Mouse (Mus musculus): ENCODE data around the gene Kctd11. TPM values are rescaled to one million over a fixed set of nuclear protein-coding genes. Genes with fewer than 3 reads are reported as not detected.

Gene Kctd11
- total RNA-seq, 1 experiment = 5.4 TPM

- DNase-seq (ENCODE audit: low read depth, low spot score) = no peak
- H3K9me3 ChIP-seq (ENCODE audit: control insufficient read depth, insufficient read depth, low read depth, low read length) = no peaks in the 10 kb centered on the region
- TF ChIP-seq MAFK (IDR thresholded peaks at IDR 0.05; ENCODE audit: insufficient read depth, low read depth, low read length) (no peak), ZNF384 (IDR thresholded peaks at IDR 0.05; ENCODE audit: low read depth, low read length) (no peak), HCFC1 (IDR thresholded peaks at IDR 0.05; ENCODE audit: borderline replicate concordance, insufficient read depth, low read length) (no peak), ZC3H11A (IDR thresholded peaks at IDR 0.05; ENCODE audit: borderline replicate concordance, low read depth, low read length) (no peak), CHD2 (IDR thresholded peaks at IDR 0.05; ENCODE audit: low read depth, low read length) (no peak)
- in situ Hi-C loops (cut with MboI; ENCODE audit: low sequenced_read_pairs in 2 of 2, unreplicated experiment in 2 of 2) = no loop called here
- peak overlapping the region; percentile 84 for H3K9ac ChIP-seq (ENCODE audit: insufficient read depth, low read depth, low read length, poor library complexity, severe bottlenecking)
- H3K4me3 ChIP-seq (ENCODE audit: insufficient read depth in 1 of 2, low read depth in 1 of 2, low read length in 2 of 2, poor library complexity in 1 of 2, severe bottlenecking in 1 of 2) = peak overlapping the region; percentile 97 to 99
- H3K27ac ChIP-seq (ENCODE audit: insufficient read depth, low read depth, low read length, poor library complexity, severe bottlenecking) = peak overlapping the region; percentile 10; the same call in 1 of the 2 replicates
- H3K36me3 ChIP-seq (ENCODE audit: control insufficient read depth, insufficient read depth, low read length, poor library complexity, severe bottlenecking) = peaks cover 29% of the 10 kb centered on the region
- H3K4me1 ChIP-seq (ENCODE audit: control insufficient read depth in 2 of 2, insufficient read depth in 2 of 2, low read length in 2 of 2, poor library complexity in 1 of 2) = peaks cover 3 to 21% of the 10 kb centered on the region in 2 experiments; a peak in 2 of 4 replicates
These were observed 20.8 kb upstream of the Kctd11 start for GRCm38 (mm10) chr11:69901993-69902392.

- Histone ChIP-seq H3K4me3 (ENCODE audit: insufficient read depth in 1 of 2, low read depth in 1 of 2, low read length in 2 of 2, poor library complexity in 1 of 2, severe bottlenecking in 1 of 2) (peak overlapping the region; percentile 97 to 99), H3K36me3 (ENCODE audit: control insufficient read depth, insufficient read depth, low read length, poor library complexity, severe bottlenecking) (peaks cover 26% of the 10 kb centered on the region), H3K9me3 (ENCODE audit: control insufficient read depth, insufficient read depth, low read depth, low read length) (no peaks in the 10 kb centered on the region), H3K9ac (ENCODE audit: insufficient read depth, low read depth, low read length, poor library complexity, severe bottlenecking) (peak overlapping the region; percentile 84), H3K4me1 (ENCODE audit: control insufficient read depth in 2 of 2, insufficient read depth in 2 of 2, low read length in 2 of 2, poor library complexity in 1 of 2) (peaks cover 3 to 21% of the 10 kb centered on the region in 2 experiments; a peak in 2 of 4 replicates), H3K27ac (ENCODE audit: insufficient read depth, low read depth, low read length, poor library complexity, severe bottlenecking) (peak overlapping the region; percentile 94)
- peak; percentile 55; the same call in 1 of the 2 replicates for TF ChIP-seq HCFC1 (IDR thresholded peaks at IDR 0.05; ENCODE audit: borderline replicate concordance, insufficient read depth, low read length)
- no peak for TF ChIP-seq MAFK (IDR thresholded peaks at IDR 0.05; ENCODE audit: insufficient read depth, low read depth, low read length)
- in situ Hi-C loops (cut with MboI; ENCODE audit: low sequenced_read_pairs in 2 of 2, unreplicated experiment in 2 of 2) = no loop called here
- DNase-seq (ENCODE audit: low read depth, low spot score) = peak; percentile 95
These were observed 20.2 kb upstream of the Kctd11 start for GRCm38 (mm10) chr11:69901406-69901846.

GRCm38 (mm10) chr11:69900471-69901405, 19.5 kb upstream of the Kctd11 start, which contains the start of the genes 2810408A11Rik and Neurl4:
2810408A11Rik (minus strand) TSS chr11:69900987.
Neurl4 (plus strand) TSS chr11:69901072.
- Histone ChIP-seq H3K4me3 (ENCODE audit: insufficient read depth in 1 of 2, low read depth in 1 of 2, low read length in 2 of 2, poor library complexity in 1 of 2, severe bottlenecking in 1 of 2) (peak within 1 kb of the TSS; percentile 97 to 99), H3K4me1 (ENCODE audit: control insufficient read depth in 2 of 2, insufficient read depth in 2 of 2, low read length in 2 of 2, poor library complexity in 1 of 2) (peaks cover 4 to 23% of the 10 kb centered on the region in 2 experiments; a peak in 3 of 4 replicates), H3K27ac (ENCODE audit: insufficient read depth, low read depth, low read length, poor library complexity, severe bottlenecking) (peak within 1 kb of the TSS; percentile 94), H3K9ac (ENCODE audit: insufficient read depth, low read depth, low read length, poor library complexity, severe bottlenecking) (peak within 1 kb of the TSS; percentile 84), H3K9me3 (ENCODE audit: control insufficient read depth, insufficient read depth, low read depth, low read length) (no peaks in the 10 kb centered on the region), H3K36me3 (ENCODE audit: control insufficient read depth, insufficient read depth, low read length, poor library complexity, severe bottlenecking) (peaks cover 19% of the 10 kb centered on the region)
- DNase-seq (ENCODE audit: low read depth, low spot score) = peak; percentile 97
- in situ Hi-C loops (cut with MboI; ENCODE audit: low sequenced_read_pairs in 2 of 2, unreplicated experiment in 2 of 2) = no loop called here
- TF ChIP-seq MAFK (IDR thresholded peaks at IDR 0.05; ENCODE audit: insufficient read depth, low read depth, low read length) (no peak), CHD2 (IDR thresholded peaks at IDR 0.05; ENCODE audit: low read depth, low read length) (peak; percentile 70; the same call in 1 of the 2 replicates)

- no peak overlapping the region for H3K9ac ChIP-seq (ENCODE audit: insufficient read depth, low read depth, low read length, poor library complexity, severe bottlenecking)
- peak overlapping the region in 1 of 2 experiments; percentile 99; a peak in 2 of 4 replicates for H3K4me3 ChIP-seq (ENCODE audit: insufficient read depth in 1 of 2, low read depth in 1 of 2, low read length in 2 of 2, poor library complexity in 1 of 2, severe bottlenecking in 1 of 2)
- TF ChIP-seq MAFK (IDR thresholded peaks at IDR 0.05; ENCODE audit: insufficient read depth, low read depth, low read length) = no peak
- TF ChIP-seq ZNF384 (IDR thresholded peaks at IDR 0.05; ENCODE audit: low read depth, low read length) = no peak
- TF ChIP-seq CHD2 (IDR thresholded peaks at IDR 0.05; ENCODE audit: low read depth, low read length) = no peak
- TF ChIP-seq HCFC1 (IDR thresholded peaks at IDR 0.05; ENCODE audit: borderline replicate concordance, insufficient read depth, low read length) = no peak
- TF ChIP-seq ZC3H11A (IDR thresholded peaks at IDR 0.05; ENCODE audit: borderline replicate concordance, low read depth, low read length) = no peak
- in situ Hi-C loops (cut with MboI; ENCODE audit: low sequenced_read_pairs in 2 of 2, unreplicated experiment in 2 of 2) = no loop called here
- no peak for DNase-seq (ENCODE audit: low read depth, low spot score)
- peaks cover 13% of the 10 kb centered on the region for H3K36me3 ChIP-seq (ENCODE audit: control insufficient read depth, insufficient read depth, low read length, poor library complexity, severe bottlenecking)
- H3K27ac ChIP-seq (ENCODE audit: insufficient read depth, low read depth, low read length, poor library complexity, severe bottlenecking) = no peak overlapping the region
- H3K4me1 ChIP-seq (ENCODE audit: control insufficient read depth in 2 of 2, insufficient read depth in 2 of 2, low read length in 2 of 2, poor library complexity in 1 of 2) = peaks cover 7 to 29% of the 10 kb centered on the region in 2 experiments; a peak in 3 of 4 replicates
- H3K9me3 ChIP-seq (ENCODE audit: control insufficient read depth, insufficient read depth, low read depth, low read length) = no peaks in the 10 kb centered on the region
These were observed 18.7 kb upstream of the Kctd11 start for GRCm38 (mm10) chr11:69899870-69900269.

Measured in ES-E14 (cell line).